Mouse (Mus musculus): ENCODE measurements at regions not wholly inside any gene's neighbourhood (a gene's known extent, or its start where the extent isn't known, plus 50 kb on each side); places are given as distances from the start of the nearest gene placed in this dataset.

GRCm38 (mm10) chr15:85660528-85661392 lies 74.0 kb upstream of the Ppara start:
- DNase-seq: no peak

GRCm38 (mm10) chr15:85661393-85661690 lies 73.4 kb upstream of the Ppara start:
- no peak for DNase-seq

GRCm38 (mm10) chr15:85661771-85662170 lies 73.0 kb upstream of the Ppara start:
- no peak for DNase-seq

GRCm38 (mm10) chr15:85662271-85662670 lies 72.5 kb upstream of the Ppara start:
- no peak for DNase-seq

- no peak for DNase-seq
Observed at GRCm38 (mm10) chr15:85662673-85663072, 72.1 kb upstream of the Ppara start.

- DNase-seq: no peak
Observed at GRCm38 (mm10) chr15:85663757-85664431, 70.9 kb upstream of the Ppara start.

- no peak for DNase-seq
Observed at GRCm38 (mm10) chr15:85664432-85664828, 70.4 kb upstream of the Ppara start.

GRCm38 (mm10) chr15:85665181-85665821 lies 69.5 kb upstream of the Ppara start:
- DNase-seq: no peak

GRCm38 (mm10) chr15:85666496-85666895 lies 68.3 kb upstream of the Ppara start:
- DNase-seq: no peak

GRCm38 (mm10) chr15:85667381-85667791 lies 67.4 kb upstream of the Ppara start:
- DNase-seq: no peak

- no peak for DNase-seq
Observed at GRCm38 (mm10) chr15:85667906-85668590, 66.7 kb upstream of the Ppara start.

- DNase-seq: no peak
Observed at GRCm38 (mm10) chr15:85668871-85669651, 65.7 kb upstream of the Ppara start.

GRCm38 (mm10) chr15:85669652-85670175 lies 65.1 kb upstream of the Ppara start:
- DNase-seq: peak; percentile 81

GRCm38 (mm10) chr15:85670176-85670788 lies 64.5 kb upstream of the Ppara start:
- DNase-seq: peak; percentile 85

GRCm38 (mm10) chr15:85670789-85671700 lies 63.7 kb upstream of the Ppara start:
- DNase-seq: peak; percentile 81

GRCm38 (mm10) chr15:85671701-85672191 lies 63.0 kb upstream of the Ppara start:
- DNase-seq: no peak

GRCm38 (mm10) chr15:85672376-85672775 lies 62.4 kb upstream of the Ppara start:
- DNase-seq: no peak

GRCm38 (mm10) chr15:85672931-85673330 lies 61.9 kb upstream of the Ppara start:
- no peak for DNase-seq

- DNase-seq: no peak
Observed at GRCm38 (mm10) chr15:85673506-85673905, 61.3 kb upstream of the Ppara start.

Measured in cerebellum, adult 11 months (tissue).